Mouse (Mus musculus): Measurements from ENCODE around the gene Rem2.

- TF ChIP-seq POLR2A (IDR thresholded peaks at IDR 0.05; ENCODE audit: control insufficient read depth in 1 of 2, insufficient read depth in 1 of 2, low read depth in 1 of 2, low read length in 2 of 2, poor library complexity in 1 of 2) (no peak), MYB (IDR thresholded peaks at IDR 0.05; ENCODE audit: low read depth, low read length) (no peak), CTCF (IDR thresholded peaks at IDR 0.05 in 2 of 3, conservative IDR thresholded peaks at IDR 0.05 in 1 of 3; ENCODE audit: control insufficient read depth in 1 of 3, insufficient read depth in 1 of 3, low read depth in 2 of 3, low read length in 3 of 3, poor library complexity in 1 of 3, severe bottlenecking in 1 of 3) (no peak), NRF1 (IDR thresholded peaks at IDR 0.05; ENCODE audit: insufficient read depth, low read depth, low read length, poor library complexity, severe bottlenecking) (no peak), MEF2A (IDR thresholded peaks at IDR 0.05; ENCODE audit: extremely low read depth, insufficient replicate concordance, low read depth, low read length, poor library complexity, severe bottlenecking) (no peak), GATA1 (IDR thresholded peaks at IDR 0.05; ENCODE audit: low read depth, low read length) (no peak), MAX (IDR thresholded peaks at IDR 0.05; ENCODE audit: low read length) (no peak), ELF1 (IDR thresholded peaks at IDR 0.05; ENCODE audit: low read depth, low read length) (no peak), CHD1 (IDR thresholded peaks at IDR 0.05; ENCODE audit: low read depth, low read length) (no peak)
Measured at GRCm38 (mm10) chr14:54479451-54479920, 3.6 kb downstream of the Rem2 start.

Measured in MEL (cell line).